Mouse (Mus musculus): ENCODE measurements around the gene Fam8a1.

Gene Fam8a1

DNA sequence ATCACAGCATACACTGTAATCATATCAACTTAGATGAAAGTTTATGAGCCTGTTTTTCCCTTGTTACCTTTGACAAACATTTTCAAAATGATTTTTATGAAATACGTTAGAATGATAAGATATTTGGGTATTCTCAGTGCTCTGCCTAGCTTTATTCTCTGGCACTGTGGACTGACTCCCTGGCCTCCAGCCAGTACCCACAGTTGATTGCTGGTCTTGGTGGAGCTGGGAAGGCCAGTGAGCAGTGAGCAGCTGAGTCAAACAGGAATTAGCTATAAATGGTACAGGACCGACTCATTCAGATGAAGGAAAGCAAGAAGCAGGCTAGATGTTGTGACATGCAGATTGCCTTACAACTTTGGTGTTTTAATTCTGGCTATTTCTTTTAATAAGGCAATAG lies 5.3 kb downstream of the Fam8a1 start:
- ATAC-seq (ENCODE audit: low TSS enrichment), result no peak

DNA sequence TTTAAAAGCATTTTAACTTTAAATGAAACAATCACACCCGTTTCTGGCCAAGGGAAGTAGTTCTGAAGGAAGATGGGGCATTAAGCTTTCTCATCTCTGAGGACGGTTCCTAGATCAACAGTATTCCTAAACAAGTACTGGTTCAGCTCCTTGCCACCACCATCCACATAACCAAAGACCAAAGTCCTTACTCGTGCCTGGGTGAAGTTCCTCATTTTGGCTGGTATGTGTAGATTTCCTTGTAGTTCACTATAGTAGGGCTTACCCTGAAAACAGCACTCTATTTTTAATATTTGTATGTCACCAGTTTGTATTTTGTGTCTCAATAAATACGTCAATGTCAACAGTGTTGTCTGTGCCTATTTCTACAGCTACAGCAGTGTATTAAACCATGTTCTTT lies 8.4 kb downstream of the Fam8a1 start:
- no peak for ATAC-seq (ENCODE audit: low TSS enrichment)

DNA sequence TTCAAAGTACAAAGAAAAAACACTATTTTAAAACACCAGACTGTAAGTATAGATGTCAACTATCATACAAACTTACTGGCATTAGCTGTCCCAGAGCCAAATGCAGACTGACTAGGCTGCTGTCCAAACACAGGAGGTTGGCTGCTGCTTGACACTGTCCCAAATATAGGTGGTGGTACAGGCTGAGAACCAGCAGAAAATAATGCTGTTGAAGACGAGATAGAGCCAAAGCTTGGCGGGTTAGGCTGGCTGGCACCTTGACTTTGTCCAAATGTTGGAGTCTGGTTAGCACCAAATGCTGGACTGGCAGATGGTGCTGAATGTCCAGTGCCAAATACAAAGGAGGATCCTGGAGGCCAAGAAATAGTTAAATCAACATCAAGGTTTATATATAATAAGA lies 13.6 kb downstream of the Fam8a1 start:
- no peak for ATAC-seq (ENCODE audit: low TSS enrichment)

DNA sequence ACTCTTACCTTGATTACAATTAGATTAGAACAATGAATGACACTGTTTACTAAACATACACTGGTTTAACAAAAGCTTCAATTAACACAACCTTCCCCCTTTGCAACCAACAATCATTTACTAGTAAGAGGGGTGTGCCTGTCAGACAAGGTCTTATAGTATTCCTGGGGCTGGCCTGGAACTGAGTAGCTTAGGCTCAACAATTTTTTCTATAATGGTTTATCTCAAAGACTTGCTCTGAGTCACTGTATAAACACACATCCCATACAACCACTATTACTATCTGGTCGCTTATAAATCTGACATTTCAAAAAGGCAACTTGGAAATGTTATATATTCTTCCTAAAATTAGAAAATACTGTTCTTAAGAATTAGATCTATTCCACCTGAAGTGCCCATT lies 14.0 kb downstream of the Fam8a1 start:
- no peak for ATAC-seq (ENCODE audit: low TSS enrichment)

DNA sequence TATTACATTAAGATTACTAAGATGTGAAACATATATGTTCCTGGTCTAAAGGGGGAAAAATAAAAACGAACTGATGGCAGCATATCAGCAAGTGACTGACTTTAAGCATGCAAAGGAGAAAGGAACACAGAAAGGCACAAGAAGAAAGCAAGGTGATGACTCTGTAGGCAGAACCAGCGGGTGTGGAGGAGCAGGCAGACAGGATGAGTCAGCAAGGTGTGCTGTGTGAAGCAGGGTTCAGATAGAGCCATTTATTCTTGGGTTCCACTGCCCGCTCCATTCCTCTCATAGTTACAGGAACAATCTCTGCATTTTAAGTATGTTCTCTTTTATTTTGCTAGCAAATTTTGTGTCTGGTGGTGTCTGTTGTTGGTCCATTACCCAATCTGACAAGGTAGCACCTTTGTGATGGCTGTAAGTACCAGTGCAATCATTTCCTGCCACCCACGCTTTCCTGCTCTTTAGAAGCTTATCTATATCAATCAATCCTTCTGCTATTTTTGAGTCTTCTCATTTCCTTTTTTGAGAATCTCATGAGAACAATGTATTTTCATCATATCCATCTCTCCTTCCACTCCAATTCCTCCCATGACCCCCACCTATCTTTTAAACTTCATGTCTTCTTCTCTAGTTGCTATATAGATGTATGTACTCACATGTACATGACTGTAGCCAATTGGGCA lies 21.4 kb downstream of the Fam8a1 start:
- ATAC-seq (ENCODE audit: low TSS enrichment), result no peak

DNA sequence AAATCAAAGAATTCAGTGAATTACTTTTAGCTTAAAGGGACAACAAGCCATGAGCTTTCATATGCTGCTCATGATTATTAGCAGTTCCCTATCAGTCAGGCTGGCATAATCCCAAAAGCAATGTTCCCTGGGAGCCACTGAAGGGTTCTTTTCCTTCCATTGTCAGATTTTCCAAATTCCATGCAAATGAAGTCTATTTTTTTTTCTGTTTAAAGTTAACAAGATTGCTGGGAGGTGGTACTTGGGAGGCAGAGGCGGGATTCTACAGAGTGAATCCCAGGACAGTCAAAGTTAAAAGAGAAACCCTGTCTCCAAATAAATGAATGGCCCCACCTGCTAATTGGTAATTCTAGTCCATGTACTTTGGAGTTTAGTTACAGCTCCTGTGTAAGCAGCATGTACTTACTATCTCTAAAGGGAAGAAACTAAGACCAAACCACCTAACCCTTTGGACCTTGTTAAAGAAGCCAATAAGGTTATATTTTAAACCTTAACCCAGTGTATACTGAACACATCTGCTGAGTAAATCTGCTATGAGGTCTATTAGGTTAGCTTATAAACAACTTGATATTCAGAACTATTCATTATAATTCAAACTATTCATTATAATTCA lies 26.1 kb downstream of the Fam8a1 start:
- no peak for ATAC-seq (ENCODE audit: low TSS enrichment)

DNA sequence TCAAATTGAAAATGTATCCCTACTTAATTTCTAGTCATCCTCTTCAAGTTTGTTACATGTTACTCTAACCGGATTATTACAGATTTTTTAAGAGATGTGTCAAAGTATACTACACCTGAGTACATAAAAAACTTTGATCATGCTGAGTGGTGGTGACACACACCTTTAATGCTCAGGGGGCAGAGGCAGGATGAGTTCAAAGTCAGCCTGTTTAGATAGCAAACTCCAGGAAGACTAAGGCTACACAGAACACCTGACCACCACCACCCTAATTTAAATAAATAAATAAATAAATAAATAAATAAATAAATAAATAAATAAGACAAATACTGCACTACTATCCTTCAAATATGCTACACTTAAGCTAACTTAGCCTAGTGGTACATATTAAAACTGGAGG lies 26.6 kb downstream of the Fam8a1 start:
- ATAC-seq (ENCODE audit: low TSS enrichment), result no peak

DNA sequence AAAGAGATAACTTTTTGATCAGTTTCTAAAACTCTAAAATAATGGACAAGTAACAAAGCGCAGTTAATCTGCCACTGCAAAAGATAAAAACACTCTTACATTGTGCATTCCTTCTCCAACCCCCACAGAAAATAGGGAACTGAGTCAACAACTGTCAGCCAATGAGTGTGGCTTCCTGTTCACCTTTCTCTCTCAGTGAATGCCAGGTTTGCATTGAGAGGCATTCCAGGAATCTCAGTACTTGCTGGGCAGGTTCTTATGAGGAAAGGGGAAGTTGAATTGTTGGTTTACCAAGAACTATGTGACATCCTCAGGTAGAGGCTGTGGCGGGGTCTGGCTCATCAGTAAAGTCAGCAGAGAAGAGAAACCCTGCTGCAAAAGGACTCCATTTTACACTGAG lies 27.5 kb downstream of the Fam8a1 start:
- no peak for ATAC-seq (ENCODE audit: low TSS enrichment)

DNA sequence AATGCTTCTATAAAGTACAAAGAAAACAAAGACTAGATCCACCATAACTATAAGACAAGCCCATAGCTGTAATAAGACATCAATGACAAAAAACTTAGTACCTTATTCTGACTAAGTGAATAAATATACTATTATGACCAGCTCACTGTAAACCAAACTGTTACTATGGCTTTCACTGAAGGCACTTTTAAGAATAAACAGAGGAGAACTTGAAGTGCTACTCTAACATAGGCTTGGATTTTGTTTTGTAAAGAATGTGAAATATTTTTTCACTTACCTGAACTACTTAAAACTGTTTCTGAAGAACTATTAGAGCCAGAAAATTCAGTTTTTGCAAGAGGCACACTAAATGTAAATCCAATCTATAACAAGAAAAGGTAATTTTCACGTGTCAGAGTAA lies 30.1 kb downstream of the Fam8a1 start:
- no peak for ATAC-seq (ENCODE audit: low TSS enrichment)

DNA sequence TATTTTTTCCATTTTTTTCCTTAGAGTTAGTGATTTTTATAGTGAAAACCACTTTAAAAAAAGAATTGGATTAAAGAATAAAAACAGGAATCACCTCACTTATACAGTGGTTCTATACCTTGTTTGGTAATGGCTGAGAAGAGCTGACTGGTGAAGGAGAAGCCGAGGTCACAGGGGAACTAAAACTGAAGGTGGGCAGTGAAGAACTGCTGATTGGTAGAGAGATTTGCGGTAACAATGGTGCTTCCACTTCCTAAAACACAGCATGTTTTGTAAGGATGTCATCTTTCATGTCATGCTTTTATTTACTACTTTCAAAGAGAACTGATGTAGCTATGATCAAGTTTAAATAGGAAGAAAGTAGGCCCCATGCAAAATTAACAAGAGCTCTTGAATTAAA lies 32.2 kb downstream of the Fam8a1 start:
- ATAC-seq (ENCODE audit: low TSS enrichment), result no peak

DNA sequence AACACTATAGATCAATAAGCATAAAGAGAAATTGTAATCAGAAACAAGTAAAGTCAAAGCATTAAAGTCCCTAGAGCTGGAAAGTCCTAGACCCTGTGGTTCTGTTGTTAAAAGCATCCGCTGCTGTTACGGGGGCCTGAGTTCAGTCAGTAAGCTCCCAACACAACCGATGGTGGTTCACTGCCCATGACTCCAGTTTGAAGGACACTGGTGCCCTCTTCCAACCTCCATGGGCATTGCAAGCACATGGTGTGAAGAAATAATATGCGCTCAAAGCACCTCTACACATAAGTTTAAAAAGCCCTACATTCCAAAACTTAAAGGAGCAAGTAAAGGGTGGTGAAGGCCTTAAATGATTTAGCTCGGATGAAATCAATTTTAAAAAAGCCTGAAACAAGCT lies 33.8 kb downstream of the Fam8a1 start:
- ATAC-seq (ENCODE audit: low TSS enrichment), result no peak

DNA sequence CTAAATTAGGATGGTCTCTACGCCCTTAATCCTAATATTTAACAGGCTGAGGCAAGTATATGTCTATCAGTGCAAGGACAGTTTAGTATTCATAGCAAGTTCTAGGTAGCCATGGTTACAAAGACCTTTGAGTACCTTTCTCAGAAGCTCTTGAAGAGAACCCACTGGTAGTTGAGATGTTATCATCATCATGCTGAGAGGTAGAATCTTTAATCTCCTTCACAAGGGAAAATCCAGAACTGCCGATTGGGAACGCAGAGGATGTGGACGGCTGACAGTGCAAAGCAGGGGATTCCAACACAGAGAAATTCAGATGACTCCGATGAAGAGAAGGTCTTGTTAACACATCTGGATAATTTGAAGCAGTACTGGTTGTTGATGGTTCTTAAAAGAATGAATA lies 44.2 kb downstream of the Fam8a1 start:
- ATAC-seq (ENCODE audit: low TSS enrichment), result no peak

DNA sequence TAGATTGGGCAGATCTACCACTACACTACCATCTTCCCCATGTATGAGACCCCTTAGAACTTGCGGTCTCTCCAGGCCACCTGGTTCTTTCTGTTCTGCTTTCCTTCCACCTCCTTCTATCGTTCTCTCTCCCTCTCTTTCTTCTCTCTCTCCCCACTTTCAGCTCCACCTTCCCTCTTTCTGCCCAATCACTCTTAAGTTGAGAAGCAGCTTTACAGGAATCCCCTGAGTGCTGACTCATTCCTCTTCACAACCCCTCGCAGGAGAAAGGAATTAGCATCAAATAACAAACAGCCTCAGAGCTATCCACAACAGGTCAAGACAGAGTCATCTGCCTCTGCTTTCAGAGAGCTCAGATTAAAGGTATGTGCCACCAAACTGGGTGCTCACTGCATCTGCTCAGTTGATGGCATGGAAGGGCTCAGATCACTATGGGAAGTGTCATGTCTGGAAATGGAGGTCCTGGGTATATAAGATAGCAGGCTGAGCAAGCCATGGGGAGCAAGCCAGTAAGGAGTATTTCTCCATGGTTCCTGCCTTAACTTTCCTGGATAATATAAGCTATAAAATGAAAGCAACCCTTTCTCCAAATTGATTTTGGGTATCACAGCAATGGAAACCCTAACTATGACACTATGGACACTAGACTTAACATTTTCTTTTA lies 46.8 kb downstream of the Fam8a1 start:
- ATAC-seq (ENCODE audit: low TSS enrichment), result no peak

DNA sequence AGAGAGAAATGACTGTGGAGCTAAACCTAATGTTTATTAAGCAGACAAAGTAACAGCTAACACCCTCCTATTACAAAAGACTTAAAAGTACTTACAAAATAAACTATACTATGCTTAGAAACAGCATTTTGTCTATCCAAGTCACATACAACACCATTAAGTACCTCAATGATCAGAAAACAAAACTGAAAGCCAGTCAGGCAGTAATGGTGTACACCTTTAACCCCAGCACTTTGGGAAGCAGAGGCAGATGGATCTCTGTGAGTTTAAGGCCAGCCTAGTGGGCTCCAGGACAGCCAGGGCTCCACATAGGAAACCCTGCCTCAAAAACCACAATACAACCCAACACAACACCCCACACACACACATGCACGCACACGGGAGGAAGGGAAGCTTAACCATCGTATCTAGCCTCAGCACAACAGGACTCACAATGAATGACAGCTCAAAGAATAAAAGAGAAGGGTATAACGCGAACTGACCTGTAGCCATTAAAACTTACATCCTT lies 49.6 kb downstream of the Fam8a1 start:
- ATAC-seq (ENCODE audit: low TSS enrichment), result no peak

DNA sequence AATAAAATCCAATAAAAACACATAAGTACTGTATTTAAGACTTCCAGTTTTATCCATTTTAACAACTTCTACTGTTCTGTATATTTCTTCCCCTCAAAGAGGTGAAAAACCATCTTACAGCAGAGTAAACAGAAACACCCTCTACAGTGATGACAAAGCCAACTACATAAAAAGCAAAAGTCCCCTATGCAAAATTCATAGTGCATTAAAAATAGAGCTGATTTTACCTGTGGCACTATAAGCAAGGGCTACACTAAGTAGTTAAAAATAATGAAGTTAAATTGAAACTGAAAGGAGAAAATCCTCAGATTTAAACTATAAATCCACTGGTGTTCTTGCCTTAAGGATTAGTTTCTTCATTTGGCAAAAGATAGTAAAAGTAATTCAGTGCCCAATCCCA lies 51.7 kb downstream of the Fam8a1 start:
- ATAC-seq (ENCODE audit: low TSS enrichment), result no peak

DNA sequence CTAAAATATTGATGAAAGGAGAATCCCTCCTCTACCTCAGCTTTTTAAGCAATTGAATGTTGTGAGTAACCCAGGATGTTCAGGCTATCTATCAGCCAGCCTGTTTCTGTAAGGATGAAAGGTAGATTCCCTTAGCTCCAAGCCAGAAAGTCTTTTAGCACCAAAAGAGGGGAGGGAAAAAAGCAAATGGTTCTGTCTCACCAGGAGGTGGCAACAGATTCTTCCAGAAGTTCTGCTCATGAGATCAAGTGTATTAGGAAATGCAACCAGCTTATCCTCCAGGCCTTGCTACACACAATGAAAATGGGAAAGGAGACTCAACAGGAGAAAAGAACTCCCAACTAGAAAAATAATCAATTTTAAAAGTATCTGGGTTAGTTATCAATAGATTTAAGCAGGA lies 55.0 kb downstream of the Fam8a1 start:
- no peak for ATAC-seq (ENCODE audit: low TSS enrichment)

DNA sequence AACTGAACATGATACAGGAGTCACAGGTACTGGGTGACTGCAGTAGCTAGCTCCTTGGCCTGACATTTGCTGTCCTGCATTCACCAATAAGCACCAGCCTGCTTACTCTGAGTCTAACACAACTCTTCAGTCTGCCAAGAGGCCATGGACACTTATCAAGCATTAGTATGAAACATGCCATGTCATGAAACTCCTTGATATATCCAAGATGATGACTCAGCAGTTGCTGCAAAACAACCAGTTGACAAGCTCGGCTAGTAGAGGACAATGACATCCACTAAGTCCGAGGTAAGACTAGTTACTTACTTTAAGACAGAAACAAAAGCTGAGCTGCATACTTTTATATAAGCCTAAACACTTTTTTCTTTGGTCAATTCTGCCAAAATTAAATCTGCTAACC lies 55.9 kb downstream of the Fam8a1 start:
- ATAC-seq (ENCODE audit: low TSS enrichment), result no peak

DNA sequence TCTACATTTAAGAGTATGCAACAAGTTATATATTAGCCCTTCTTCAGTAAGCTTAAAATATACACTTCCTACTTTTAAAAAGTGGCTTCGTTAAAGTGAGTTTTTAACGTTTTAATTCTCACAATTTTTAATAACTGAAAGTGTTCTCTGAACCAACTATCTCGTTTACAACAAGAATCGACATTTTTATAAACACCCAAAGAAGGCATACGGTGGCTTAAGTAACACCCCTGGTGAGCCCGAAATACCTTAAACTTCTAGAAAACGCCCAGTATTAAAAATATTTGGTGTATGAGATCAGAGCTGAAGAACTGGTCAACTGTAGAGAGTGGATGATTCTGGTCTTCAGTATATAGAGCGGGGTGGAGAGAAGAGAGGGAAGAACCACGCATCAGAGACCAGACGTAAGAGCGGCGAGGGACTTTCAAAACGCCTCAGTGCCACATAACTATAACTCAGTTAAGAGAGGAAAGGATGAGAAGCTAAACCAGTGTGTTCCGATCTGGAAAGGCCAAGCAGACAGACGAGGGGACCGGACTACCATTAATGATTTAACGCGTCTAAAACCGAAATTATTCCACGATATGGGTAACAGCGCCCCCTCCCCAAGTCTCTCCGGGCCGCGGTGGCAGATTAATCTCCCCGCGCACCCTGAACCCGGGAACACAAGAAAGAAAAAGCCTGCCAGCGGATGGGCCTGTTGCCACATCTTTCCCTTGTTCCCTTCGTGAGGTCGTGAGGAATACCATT lies 57.1 kb downstream of the Fam8a1 start:
- ATAC-seq (ENCODE audit: low TSS enrichment), result peak; percentile 17; the same call in 1 of the 2 replicates

DNA sequence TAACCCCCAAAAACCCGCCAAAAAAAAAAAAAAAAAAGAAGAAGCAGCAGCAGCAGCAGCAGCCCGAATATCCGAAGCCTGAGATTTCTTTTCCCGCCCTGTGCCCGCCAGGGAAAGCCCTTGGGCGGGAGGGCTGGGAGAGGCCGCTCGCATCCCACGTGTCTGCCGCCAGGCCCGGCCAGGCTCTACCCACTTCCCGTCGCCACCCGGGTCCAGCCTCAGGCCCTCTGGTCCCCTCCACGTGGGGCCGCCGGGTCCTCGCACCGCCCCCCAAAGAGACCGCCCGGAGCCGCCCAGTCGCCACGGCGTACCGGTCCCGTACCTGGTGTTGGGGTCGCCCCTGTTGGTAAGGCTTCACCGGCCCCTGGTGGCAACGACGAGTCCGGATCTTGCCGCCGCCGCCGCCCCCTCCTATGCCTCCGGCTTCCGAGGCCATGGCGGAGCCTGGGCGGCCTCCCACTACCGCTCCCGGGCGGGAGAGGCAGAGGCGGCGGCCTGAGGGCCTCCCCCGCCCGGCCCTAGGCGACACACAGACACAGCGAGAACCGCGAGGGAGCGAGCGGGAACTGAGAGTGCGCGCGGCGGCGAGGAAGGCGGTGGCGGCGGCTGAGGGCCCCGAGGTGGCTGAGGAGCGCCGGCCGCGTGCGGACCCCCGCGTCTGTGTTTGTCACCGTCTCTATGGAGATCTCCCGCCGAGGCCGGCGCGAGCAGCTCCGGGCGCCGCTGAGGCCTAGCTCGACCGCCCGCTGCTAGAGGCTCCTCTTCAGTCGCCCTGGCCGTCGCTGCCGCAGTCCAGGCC lies 57.9 kb downstream of the Fam8a1 start:
- ATAC-seq (ENCODE audit: low TSS enrichment), result peak; percentile 68

Measured in frontal cortex, adult (tissue).